Comparison of ENCODE assay signal across 8 mouse cellular contexts in the genomic region with DNA sequence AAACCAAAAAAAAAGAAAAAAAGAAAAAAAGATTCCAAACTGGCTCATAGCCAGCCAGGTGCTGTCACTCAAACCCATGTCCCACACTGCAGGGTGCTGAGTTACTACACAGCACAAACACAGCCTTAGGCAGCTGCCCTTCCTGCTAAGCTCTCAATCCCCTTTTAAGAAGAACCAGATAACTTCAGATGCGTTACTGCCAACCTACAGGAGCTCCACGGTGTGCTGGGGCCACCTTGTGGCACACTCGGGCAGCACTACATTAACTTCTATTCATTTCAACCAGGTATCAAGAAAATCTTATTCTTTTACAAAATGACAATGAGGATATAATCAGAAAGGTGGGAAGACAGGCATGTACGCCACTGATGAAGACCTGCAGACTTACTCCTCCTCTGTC. TPM values are rescaled to one million over a fixed set of nuclear protein-coding genes. Genes with fewer than 3 reads are reported as not detected.
DNase-seq lines count a peak whose midpoint lies in the region; ATAC-seq and TF ChIP-seq lines count a peak whose summit lies in the region.

No protein-coding gene starts in this region.

- H3K4me1 ChIP-seq in ES-E14 (ENCODE audit: control insufficient read depth in 2 of 2, insufficient read depth in 2 of 2, low read length in 2 of 2, poor library complexity in 1 of 2): no peaks in the 10 kb centered on the region
- H3K4me1 ChIP-seq in liver, postnatal 0 days (ENCODE audit: insufficient read depth): no peaks in the 10 kb centered on the region

- TF ChIP-seq CTCF in liver, postnatal 0 days (IDR thresholded peaks at IDR 0.05; ENCODE audit: low read depth): peak; percentile 85

- H3K4me3 ChIP-seq in ES-E14 (ENCODE audit: insufficient read depth in 1 of 2, low read depth in 1 of 2, low read length in 2 of 2, poor library complexity in 1 of 2, severe bottlenecking in 1 of 2): no peak overlapping the region
- H3K4me3 ChIP-seq in liver, postnatal 0 days (ENCODE audit: low read depth, low read length): no peak overlapping the region

- peaks cover 25% of the 10 kb centered on the region for H3K36me3 ChIP-seq in ES-E14 (ENCODE audit: control insufficient read depth, insufficient read depth, low read length, poor library complexity, severe bottlenecking)
- H3K36me3 ChIP-seq in liver, postnatal 0 days (replicated peaks; ENCODE audit: insufficient read depth, low read length): peaks cover 63% of the 10 kb centered on the region

- WGBS in liver, postnatal 0 days (ENCODE audit: insufficient replicate concordance): 33% methylated on average over 4 of the region's 4 CpGs

- in situ Hi-C loops in ES-E14 (cut with MboI; ENCODE audit: low sequenced_read_pairs in 2 of 2, unreplicated experiment in 2 of 2): no loop called here

- no peaks in the 10 kb centered on the region for H3K27me3 ChIP-seq in liver, postnatal 0 days (ENCODE audit: insufficient read depth, low read length)

- peak; percentile 88 for ATAC-seq in common myeloid progenitor, adult 5-6 weeks (replicated peaks; ENCODE audit: low read depth, poor library complexity, severe bottlenecking)
- no peak for ATAC-seq in liver, postnatal 0 days

- no peak overlapping the region for H3K9ac ChIP-seq in ES-E14 (ENCODE audit: insufficient read depth, low read depth, low read length, poor library complexity, severe bottlenecking)
- no peak overlapping the region for H3K9ac ChIP-seq in liver, postnatal 0 days (replicated peaks)

- no peaks in the 10 kb centered on the region for H3K9me3 ChIP-seq in ES-E14 (ENCODE audit: control insufficient read depth, insufficient read depth, low read depth, low read length)
- H3K9me3 ChIP-seq in liver, postnatal 0 days (ENCODE audit: low read length): no peaks in the 10 kb centered on the region

- TF ChIP-seq EP300 in liver, postnatal 0 days (IDR thresholded peaks at IDR 0.05; ENCODE audit: low read depth): no peak

- DNase-seq in layer of hippocampus, adult 11-12 months (ENCODE audit: low spot score): peak; percentile 62
- DNase-seq in layer of hippocampus, adult 9-10 months (ENCODE audit: low spot score): no peak
- DNase-seq in ES-E14 (ENCODE audit: low read depth, low spot score): no peak
- DNase-seq in heart, postnatal 4 days: peak; percentile 66
- DNase-seq in liver, postnatal 0 days: peak; percentile 59
- peak; percentile 63 for DNase-seq in retina, postnatal 1 day
- DNase-seq in yolk sac, embryonic 10.5 days (ENCODE audit: low spot score): no peak

- no peak overlapping the region for H3K4me2 ChIP-seq in liver, postnatal 0 days (ENCODE audit: low read depth, low read length)

- no peak overlapping the region for H3K27ac ChIP-seq in ES-E14 (ENCODE audit: insufficient read depth, low read depth, low read length, poor library complexity, severe bottlenecking)
- no peak overlapping the region for H3K27ac ChIP-seq in liver, postnatal 0 days (ENCODE audit: low read depth)

TF ChIP-seq in ES-E14, 5 proteins besides CTCF, POLR2A, EP300 and RAD21:
- no peak for TF ChIP-seq HCFC1 (IDR thresholded peaks at IDR 0.05; ENCODE audit: borderline replicate concordance, insufficient read depth, low read length)
- peak; percentile 36; the same call in 1 of the 2 replicates for TF ChIP-seq ZC3H11A (IDR thresholded peaks at IDR 0.05; ENCODE audit: borderline replicate concordance, low read depth, low read length)

RNA-seq across cellular contexts. Expression of a gene that starts 12.0 kb away (rescaled TPM):
- 39.1 and 52.8 TPM in 2 replicates for total RNA-seq in ES-E14 (2012; rRNA removed)
- 24.2 and 67.2 TPM in 2 replicates for total RNA-seq in common myeloid progenitor, adult 5-6 weeks (2017)
- total RNA-seq in heart, postnatal 4 days (2021): 10 to 100 TPM; 27.9 to 32.6 TPM
- polyA plus RNA-seq in liver, postnatal 0 days (2015; fragmentation: Nextera tagmentation; extraction: Ambion mirVana): 19.6 and 19.9 TPM in 2 replicates

RNA-seq across cellular contexts. Expression of a gene that starts 16.2 kb away (rescaled TPM):
- total RNA-seq in ES-E14 (2012; rRNA removed): 2.9 and 4.8 TPM in 2 replicates
- total RNA-seq in common myeloid progenitor, adult 5-6 weeks (2017): 26.4 and 33.7 TPM in 2 replicates
- total RNA-seq in heart, postnatal 4 days (2021): 1 to 10 TPM; 2.0 to 3.3 TPM
- polyA plus RNA-seq in liver, postnatal 0 days (2015; fragmentation: Nextera tagmentation; extraction: Ambion mirVana): 4.4 and 4.5 TPM in 2 replicates

RNA-seq across cellular contexts. Expression of a gene that starts 50.8 kb away (rescaled TPM):
- 11.3 and 13.3 TPM in 2 replicates for total RNA-seq in ES-E14 (2012; rRNA removed)
- total RNA-seq in common myeloid progenitor, adult 5-6 weeks (2017): 11.8 and 14.3 TPM in 2 replicates
- total RNA-seq in heart, postnatal 4 days (2021): 1 to 10 TPM; 6.5 to 7.4 TPM
- 8.8 and 9.2 TPM in 2 replicates for polyA plus RNA-seq in liver, postnatal 0 days (2015; fragmentation: Nextera tagmentation; extraction: Ambion mirVana)

RNA-seq across cellular contexts. Expression of a gene that starts 50.8 kb away (rescaled TPM):
- 74.7 and 89.7 TPM in 2 replicates for total RNA-seq in ES-E14 (2012; rRNA removed)
- total RNA-seq in common myeloid progenitor, adult 5-6 weeks (2017): 48.9 and 57.0 TPM in 2 replicates
- total RNA-seq in heart, postnatal 4 days (2021): 1 to 10 TPM; 7.9 to 9.5 TPM
- polyA plus RNA-seq in liver, postnatal 0 days (2015; fragmentation: Nextera tagmentation; extraction: Ambion mirVana): 13.7 and 16.5 TPM in 2 replicates

RNA-seq across cellular contexts. Expression of a gene that starts 59.6 kb away (rescaled TPM):
- 3.3 and 3.8 TPM in 2 replicates for total RNA-seq in ES-E14 (2012; rRNA removed)
- 4.3 and 8.7 TPM in 2 replicates for total RNA-seq in common myeloid progenitor, adult 5-6 weeks (2017)
- 1 to 10 TPM; 2.3 to 2.5 TPM for total RNA-seq in heart, postnatal 4 days (2021)
- 1.3 and 1.7 TPM in 2 replicates for polyA plus RNA-seq in liver, postnatal 0 days (2015; fragmentation: Nextera tagmentation; extraction: Ambion mirVana)

Comparison
In these comparisons a context has a peak if more than half of its experiments do, and no peak if none do; other contexts are left out.
1. DNase-seq: peak in layer of hippocampus, adult 11-12 months (single experiment), heart, postnatal 4 days (single experiment), liver, postnatal 0 days (single experiment) and retina, postnatal 1 day (single experiment); none in layer of hippocampus, adult 9-10 months (single experiment), ES-E14 (single experiment) and yolk sac, embryonic 10.5 days (single experiment).